Mouse (Mus musculus): ENCODE results near the gene Hmg20b. TPM values are rescaled to one million over a fixed set of nuclear protein-coding genes. Genes with fewer than 3 reads are reported as not detected.

Hmg20b gene
- polyA plus RNA-seq, 1 experiment = 66.4 TPM

- TF ChIP-seq CTCF (conservative IDR thresholded peaks at IDR 0.05; ENCODE audit: insufficient read depth, insufficient read length, low read depth, low read length) (no peak), POLR2A (IDR thresholded peaks at IDR 0.05; ENCODE audit: low read depth, low read length) (no peak)
- Histone ChIP-seq H3K4me1 (ENCODE audit: control insufficient read depth, insufficient read depth, low read length) (peaks cover 5% of the 10 kb centered on the region; the same call in 1 of the 2 replicates), H3K36me3 (ENCODE audit: control insufficient read depth, insufficient read depth, low read length) (no peaks in the 10 kb centered on the region), H3K27me3 (replicated peaks; ENCODE audit: control insufficient read depth, insufficient read depth, low read length) (no peaks in the 10 kb centered on the region), H3K4me3 (ENCODE audit: insufficient read depth, low read depth, low read length) (no peak overlapping the region), H3K27ac (ENCODE audit: insufficient read depth, low read depth, low read length) (no peak overlapping the region)
- 90% methylated on average over 16 of the region's 16 CpGs for WGBS
- DNase-seq = no peak
Observed at GRCm38 (mm10) chr10:81315587-81315986, 34.7 kb downstream of the Hmg20b start.

GRCm38 (mm10) chr10:81314201-81314600 is 36.1 kb downstream of the Hmg20b start:
- H3K4me1 ChIP-seq (ENCODE audit: control insufficient read depth, insufficient read depth, low read length) = no peaks in the 10 kb centered on the region; the same call in 1 of the 2 replicates
- WGBS = 80% methylated on average over 7 of the region's 7 CpGs
- no peaks in the 10 kb centered on the region for H3K27me3 ChIP-seq (replicated peaks; ENCODE audit: control insufficient read depth, insufficient read depth, low read length)

GRCm38 (mm10) chr10:81313581-81313980 is 36.7 kb downstream of the Hmg20b start:
- Histone ChIP-seq H3K27me3 (replicated peaks; ENCODE audit: control insufficient read depth, insufficient read depth, low read length) (no peaks in the 10 kb centered on the region), H3K4me3 (ENCODE audit: insufficient read depth, low read depth, low read length) (no peak overlapping the region), H3K36me3 (ENCODE audit: control insufficient read depth, insufficient read depth, low read length) (no peaks in the 10 kb centered on the region; the same call in 1 of the 2 replicates), H3K4me1 (ENCODE audit: control insufficient read depth, insufficient read depth, low read length) (no peaks in the 10 kb centered on the region), H3K27ac (ENCODE audit: insufficient read depth, low read depth, low read length) (no peak overlapping the region)
- DNase-seq = no peak
- TF ChIP-seq POLR2A (IDR thresholded peaks at IDR 0.05; ENCODE audit: low read depth, low read length) (no peak), CTCF (conservative IDR thresholded peaks at IDR 0.05; ENCODE audit: insufficient read depth, insufficient read length, low read depth, low read length) (no peak)
- WGBS = 89% methylated on average over 13 of the region's 13 CpGs

More at GRCm38 (mm10) chr10:81314201-81314600, 36.1 kb downstream of the Hmg20b start:
- TF ChIP-seq POLR2A (IDR thresholded peaks at IDR 0.05; ENCODE audit: low read depth, low read length) (no peak), CTCF (conservative IDR thresholded peaks at IDR 0.05; ENCODE audit: insufficient read depth, insufficient read length, low read depth, low read length) (no peak)
- H3K27ac ChIP-seq (ENCODE audit: insufficient read depth, low read depth, low read length) = no peak overlapping the region
- H3K4me3 ChIP-seq (ENCODE audit: insufficient read depth, low read depth, low read length) = no peak overlapping the region
- DNase-seq = no peak
- H3K36me3 ChIP-seq (ENCODE audit: control insufficient read depth, insufficient read depth, low read length) = no peaks in the 10 kb centered on the region; the same call in 1 of the 2 replicates

DNA sequence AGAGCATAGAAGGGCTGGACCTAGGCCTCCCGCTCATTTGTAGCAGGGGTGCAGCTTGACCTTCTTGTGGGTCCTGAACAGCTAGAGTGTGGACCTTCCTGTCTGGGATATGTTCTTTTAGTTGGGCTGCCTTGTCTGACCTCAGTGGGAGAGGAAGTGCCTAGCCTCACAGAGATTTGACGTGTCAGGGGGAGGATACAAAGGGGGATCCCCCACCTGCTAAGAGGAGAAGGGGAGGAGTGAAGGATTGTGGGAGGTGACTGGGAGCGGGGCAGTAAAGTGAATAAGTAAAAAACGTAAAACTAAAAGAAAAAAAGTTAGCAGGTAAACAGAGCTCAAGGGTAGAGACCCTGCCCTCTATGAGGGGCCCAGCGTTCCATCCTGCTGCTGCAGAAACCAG is 40.7 kb downstream of the Hmg20b start:
- Histone ChIP-seq H3K4me1 (ENCODE audit: control insufficient read depth, insufficient read depth, low read length) (peaks cover under 1% of the 10 kb centered on the region; the same call in 1 of the 2 replicates), H3K27ac (ENCODE audit: insufficient read depth, low read depth, low read length) (no peak overlapping the region), H3K36me3 (ENCODE audit: control insufficient read depth, insufficient read depth, low read length) (no peaks in the 10 kb centered on the region; the same call in 1 of the 2 replicates), H3K4me3 (ENCODE audit: insufficient read depth, low read depth, low read length) (no peak overlapping the region), H3K27me3 (replicated peaks; ENCODE audit: control insufficient read depth, insufficient read depth, low read length) (no peaks in the 10 kb centered on the region)
- TF ChIP-seq CTCF (conservative IDR thresholded peaks at IDR 0.05; ENCODE audit: insufficient read depth, insufficient read length, low read depth, low read length) (no peak), POLR2A (IDR thresholded peaks at IDR 0.05; ENCODE audit: low read depth, low read length) (no peak)
- WGBS = 80% methylated on average over 5 of the region's 5 CpGs
- no peak for DNase-seq

DNA sequence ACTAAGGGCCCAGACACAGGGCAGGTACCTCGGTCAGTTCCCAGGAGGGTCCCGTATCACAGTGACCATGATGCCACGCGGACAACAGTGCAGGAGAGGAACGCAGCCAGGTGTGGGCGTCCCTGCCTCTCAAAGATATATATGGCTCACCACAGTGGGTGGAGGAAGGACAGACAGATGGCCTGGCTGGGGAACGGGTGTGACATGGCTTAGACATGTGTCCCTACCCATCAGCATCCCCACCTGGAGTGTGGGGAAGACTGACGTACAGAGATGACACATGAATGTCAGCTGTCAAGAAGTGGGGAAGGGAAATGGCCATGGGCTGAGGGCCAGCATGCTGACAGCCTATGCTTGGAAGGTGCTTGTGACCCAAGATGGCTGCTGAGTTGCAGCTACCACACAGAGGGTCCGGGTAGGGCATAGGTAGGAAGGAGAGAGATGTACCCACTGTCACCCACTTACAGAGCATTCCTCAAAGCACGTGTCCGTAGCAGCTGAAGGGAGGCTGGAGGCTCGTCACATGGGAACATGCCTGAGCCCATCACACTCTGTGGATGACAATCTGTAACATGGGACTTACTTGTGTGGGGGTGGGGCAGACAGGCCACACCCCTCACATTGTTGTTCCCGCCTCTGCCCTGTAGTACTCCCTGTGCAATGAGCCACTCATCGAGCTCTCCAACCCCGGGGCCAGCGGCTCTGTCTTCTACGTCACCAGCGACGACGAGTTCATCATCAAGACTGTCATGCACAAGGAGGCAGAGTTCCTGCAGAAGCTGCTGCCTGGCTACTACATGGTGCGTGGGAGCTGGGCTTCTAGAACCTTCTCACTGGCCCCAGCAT is 43.2 kb downstream of the Hmg20b start:
- DNase-seq = no peak
- H3K4me1 ChIP-seq (ENCODE audit: control insufficient read depth, insufficient read depth, low read length) = peaks cover 20% of the 10 kb centered on the region
- WGBS = 89% methylated on average over 21 of the region's 21 CpGs
- no peak overlapping the region for H3K4me3 ChIP-seq (ENCODE audit: insufficient read depth, low read depth, low read length)
- TF ChIP-seq POLR2A (IDR thresholded peaks at IDR 0.05; ENCODE audit: low read depth, low read length) = no peak
- TF ChIP-seq CTCF (conservative IDR thresholded peaks at IDR 0.05; ENCODE audit: insufficient read depth, insufficient read length, low read depth, low read length) = no peak
- H3K27me3 ChIP-seq (replicated peaks; ENCODE audit: control insufficient read depth, insufficient read depth, low read length) = no peaks in the 10 kb centered on the region
- no peaks in the 10 kb centered on the region; the same call in 1 of the 2 replicates for H3K36me3 ChIP-seq (ENCODE audit: control insufficient read depth, insufficient read depth, low read length)
- H3K27ac ChIP-seq (ENCODE audit: insufficient read depth, low read depth, low read length) = no peak overlapping the region

DNA sequence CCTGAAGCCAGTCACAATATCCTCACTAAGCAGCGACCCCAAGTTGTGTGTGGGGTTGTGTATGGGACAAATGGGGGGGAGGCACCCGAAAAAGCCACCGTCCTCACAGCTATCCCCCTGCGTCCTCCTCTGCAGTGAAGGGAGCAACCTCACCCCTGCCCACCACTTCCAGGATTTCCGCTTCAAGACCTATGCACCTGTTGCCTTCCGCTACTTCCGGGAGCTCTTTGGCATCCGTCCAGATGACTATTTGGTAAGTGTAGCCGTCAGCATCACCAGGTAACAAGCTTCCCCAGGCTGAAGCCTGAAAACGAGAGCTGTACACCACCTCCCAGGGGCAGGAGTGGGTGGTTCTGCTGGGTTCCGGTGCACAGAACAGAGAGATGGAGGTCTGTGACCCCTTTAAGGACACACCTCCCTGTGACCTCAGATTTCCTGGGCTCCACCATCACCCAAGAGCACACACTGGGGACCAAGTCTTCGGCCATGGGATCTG is 44.1 kb downstream of the Hmg20b start:
- TF ChIP-seq CTCF (conservative IDR thresholded peaks at IDR 0.05; ENCODE audit: insufficient read depth, insufficient read length, low read depth, low read length) (no peak), POLR2A (IDR thresholded peaks at IDR 0.05; ENCODE audit: low read depth, low read length) (no peak)
- Histone ChIP-seq H3K36me3 (ENCODE audit: control insufficient read depth, insufficient read depth, low read length) (no peaks in the 10 kb centered on the region; the same call in 1 of the 2 replicates), H3K4me1 (ENCODE audit: control insufficient read depth, insufficient read depth, low read length) (peaks cover 27% of the 10 kb centered on the region), H3K27me3 (replicated peaks; ENCODE audit: control insufficient read depth, insufficient read depth, low read length) (no peaks in the 10 kb centered on the region), H3K4me3 (ENCODE audit: insufficient read depth, low read depth, low read length) (no peak overlapping the region), H3K27ac (ENCODE audit: insufficient read depth, low read depth, low read length) (no peak overlapping the region)
- no peak for DNase-seq
- 78% methylated on average over 12 of the region's 12 CpGs for WGBS

GRCm38 (mm10) chr10:81305663-81306062 is 44.6 kb downstream of the Hmg20b start:
- Histone ChIP-seq H3K4me1 (ENCODE audit: control insufficient read depth, insufficient read depth, low read length) (peaks cover 32% of the 10 kb centered on the region), H3K27me3 (replicated peaks; ENCODE audit: control insufficient read depth, insufficient read depth, low read length) (no peaks in the 10 kb centered on the region), H3K36me3 (ENCODE audit: control insufficient read depth, insufficient read depth, low read length) (no peaks in the 10 kb centered on the region; the same call in 1 of the 2 replicates), H3K27ac (ENCODE audit: insufficient read depth, low read depth, low read length) (no peak overlapping the region), H3K4me3 (ENCODE audit: insufficient read depth, low read depth, low read length) (no peak overlapping the region)
- no peak for TF ChIP-seq CTCF (conservative IDR thresholded peaks at IDR 0.05; ENCODE audit: insufficient read depth, insufficient read length, low read depth, low read length)
- no peak for TF ChIP-seq POLR2A (IDR thresholded peaks at IDR 0.05; ENCODE audit: low read depth, low read length)
- 92% methylated on average over 14 of the region's 14 CpGs for WGBS
- no peak for DNase-seq

All from kidney, adult 2 months (tissue).